Mouse (Mus musculus) cerebellum, adult 9-10 months (tissue): ENCODE data around the gene Gnl2.
A peak's percentile ranks its signal among the peaks of the same experiment; 100 is the strongest.

Experiments used
- DNase-seq: peaks from one replicate; pipeline ENCODE4 v3.0.0; 2022

The Gnl2 gene

DNA sequence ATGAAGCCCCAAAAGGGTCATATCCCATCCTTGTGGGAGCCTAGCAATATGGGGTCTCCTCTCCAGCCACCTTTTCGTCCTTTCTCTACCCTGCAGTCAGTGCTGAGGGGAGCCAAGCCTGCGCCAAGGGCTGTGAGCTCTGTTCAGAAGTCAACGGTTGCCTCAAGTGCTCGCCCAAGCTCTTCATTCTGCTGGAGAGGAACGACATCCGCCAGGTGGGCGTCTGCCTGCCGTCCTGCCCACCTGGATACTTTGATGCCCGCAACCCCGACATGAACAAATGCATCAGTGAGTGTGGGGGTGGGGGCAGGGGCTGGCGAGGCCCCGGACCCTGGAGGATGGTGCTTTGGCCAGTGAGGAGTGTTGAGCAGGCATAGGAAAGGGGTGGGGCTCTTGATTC, 11.5 kb upstream of the Gnl2 start:
- no peak for DNase-seq

- DNase-seq = no peak
These were observed 8.9 kb upstream of the Gnl2 start for GRCm38 (mm10) chr4:125007460-125007859.

GRCm38 (mm10) chr4:125008220-125008619, 8.2 kb upstream of the Gnl2 start:
- no peak for DNase-seq

GRCm38 (mm10) chr4:125008712-125009111, 7.7 kb upstream of the Gnl2 start:
- DNase-seq = no peak

GRCm38 (mm10) chr4:125017431-125017830, 1.0 kb downstream of the Gnl2 start:
- no peak for DNase-seq

DNA sequence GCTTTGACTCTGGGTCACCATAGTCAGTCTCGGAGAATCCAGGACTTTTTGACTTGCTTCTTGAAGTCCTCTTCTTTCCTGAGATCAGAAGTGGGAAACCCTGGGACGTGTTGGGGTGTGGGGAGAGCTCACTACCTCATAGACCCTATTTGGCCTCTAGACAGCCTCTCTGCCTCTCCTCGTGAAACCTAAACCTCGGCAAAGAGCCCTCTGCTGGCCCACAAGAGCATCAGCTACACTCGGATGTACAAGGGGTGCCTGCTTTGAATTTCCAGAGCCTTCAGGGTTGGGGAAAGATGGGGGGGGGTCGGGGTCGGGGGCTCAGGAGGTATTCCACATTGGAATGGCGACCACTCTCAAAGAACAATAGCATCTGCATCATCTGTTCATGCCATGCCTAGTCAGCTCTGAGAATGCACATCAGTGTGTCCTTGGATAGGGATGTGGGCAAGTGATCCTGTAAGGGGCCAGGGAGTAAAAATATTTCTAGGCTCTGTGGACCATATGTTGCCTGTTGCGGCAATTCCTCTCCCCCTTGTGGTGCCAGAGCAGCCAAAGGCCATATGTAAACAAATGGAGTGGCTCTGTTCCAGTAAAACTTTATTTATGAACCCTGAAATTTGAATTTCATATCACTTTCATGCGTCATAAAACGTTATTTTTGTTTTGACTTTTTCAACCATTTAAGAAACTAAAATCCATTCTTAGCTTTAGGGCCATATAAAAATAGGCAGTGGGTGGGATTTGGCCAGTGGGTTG, 4.6 kb downstream of the Gnl2 start:
- no peak for DNase-seq

GRCm38 (mm10) chr4:125029891-125030614, 13.7 kb downstream of the Gnl2 start:
- DNase-seq = peak; percentile 90

DNA sequence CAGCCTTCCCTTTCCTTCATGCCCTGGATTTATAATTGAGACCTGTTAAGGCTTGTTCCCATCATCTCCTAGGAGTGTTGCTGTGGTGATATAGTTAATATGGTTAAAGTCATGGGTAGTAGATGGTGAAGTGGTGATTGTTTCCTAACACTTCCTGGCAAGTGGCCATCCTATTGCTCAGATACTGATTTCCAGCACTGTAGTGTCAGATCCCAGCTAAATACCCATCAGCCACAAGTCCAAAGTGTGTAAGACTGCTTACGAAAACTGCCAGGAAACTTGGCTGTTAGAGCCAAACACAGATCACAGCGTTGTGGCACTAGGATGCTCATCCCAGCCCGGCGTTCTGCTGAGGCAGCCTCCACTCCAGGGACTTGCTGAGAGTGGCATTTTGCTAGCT, 18.0 kb downstream of the Gnl2 start:
- DNase-seq = no peak

DNA sequence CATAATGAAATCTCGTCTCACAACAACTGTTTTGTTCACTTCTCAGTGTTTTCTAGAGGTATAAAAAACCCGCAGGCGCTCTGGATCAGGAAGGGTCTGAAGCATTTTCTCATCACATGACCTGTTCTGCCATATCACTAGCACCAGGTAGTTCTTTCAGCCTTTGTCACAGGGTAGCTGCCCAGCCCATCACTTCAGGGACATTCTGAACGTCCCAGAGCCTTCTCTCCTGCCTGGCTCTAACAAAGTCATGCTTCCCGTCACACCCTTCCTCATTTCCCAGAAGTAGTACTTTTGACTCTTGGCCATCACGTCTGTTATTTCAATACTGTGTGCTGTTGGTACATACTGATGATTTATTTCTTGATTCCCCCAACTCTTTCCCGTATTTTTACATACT, 28.1 kb downstream of the Gnl2 start:
- no peak for DNase-seq

DNA sequence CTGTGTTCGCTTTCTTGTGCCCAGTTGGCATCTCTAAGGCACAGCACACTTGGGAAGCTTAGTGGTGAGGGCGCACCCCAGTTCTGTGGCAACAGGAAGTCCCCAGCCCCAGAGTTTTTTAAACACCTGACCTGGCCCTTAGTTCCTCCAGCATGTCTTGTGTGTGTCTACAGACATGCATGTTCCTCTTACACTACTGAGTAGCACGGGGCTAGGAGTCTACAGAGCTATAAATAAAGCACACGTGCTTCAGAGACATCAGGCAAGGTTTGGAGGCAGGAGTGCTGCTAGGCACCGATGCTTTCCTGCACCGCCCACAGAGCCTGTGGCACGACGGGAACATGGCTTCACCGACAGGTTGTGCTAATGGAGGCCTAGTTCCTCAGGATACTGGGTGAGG, 39.0 kb downstream of the Gnl2 start:
- no peak for DNase-seq

DNA sequence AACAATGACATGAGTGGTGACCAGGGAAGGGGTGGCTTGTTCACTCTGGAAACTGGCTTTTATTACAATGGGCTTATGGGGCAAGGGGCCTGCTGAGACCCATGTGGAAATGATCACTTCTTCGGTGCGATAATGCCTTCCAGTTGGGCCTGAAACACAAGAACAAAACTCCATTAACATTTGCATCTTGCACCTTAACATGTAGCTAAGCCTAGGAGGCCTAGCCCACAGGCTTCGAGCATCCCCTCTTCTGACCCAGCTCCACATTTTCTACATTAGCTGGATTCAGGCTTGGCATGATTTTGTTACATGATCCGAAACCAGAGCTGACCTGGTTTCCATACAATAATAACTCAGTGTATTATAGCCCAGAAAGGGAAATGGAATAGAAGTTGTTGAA, 40.1 kb downstream of the Gnl2 start:
- no peak for DNase-seq

- DNase-seq = no peak
These were observed 40.9 kb downstream of the Gnl2 start for GRCm38 (mm10) chr4:125057273-125057672.

- no peak for DNase-seq
These were observed 41.6 kb downstream of the Gnl2 start for GRCm38 (mm10) chr4:125058033-125058432.

- no peak for DNase-seq
These were observed 42.6 kb downstream of the Gnl2 start for GRCm38 (mm10) chr4:125059025-125059424.

GRCm38 (mm10) chr4:125063829-125064228, 47.4 kb downstream of the Gnl2 start:
- no peak for DNase-seq

- DNase-seq = peak; percentile 53
These were observed 49.3 kb downstream of the Gnl2 start, which contains the start of gene Dnali1 for GRCm38 (mm10) chr4:125065517-125066307. Gene Dnali1 (minus strand): TSS chr4:125065703.

DNA sequence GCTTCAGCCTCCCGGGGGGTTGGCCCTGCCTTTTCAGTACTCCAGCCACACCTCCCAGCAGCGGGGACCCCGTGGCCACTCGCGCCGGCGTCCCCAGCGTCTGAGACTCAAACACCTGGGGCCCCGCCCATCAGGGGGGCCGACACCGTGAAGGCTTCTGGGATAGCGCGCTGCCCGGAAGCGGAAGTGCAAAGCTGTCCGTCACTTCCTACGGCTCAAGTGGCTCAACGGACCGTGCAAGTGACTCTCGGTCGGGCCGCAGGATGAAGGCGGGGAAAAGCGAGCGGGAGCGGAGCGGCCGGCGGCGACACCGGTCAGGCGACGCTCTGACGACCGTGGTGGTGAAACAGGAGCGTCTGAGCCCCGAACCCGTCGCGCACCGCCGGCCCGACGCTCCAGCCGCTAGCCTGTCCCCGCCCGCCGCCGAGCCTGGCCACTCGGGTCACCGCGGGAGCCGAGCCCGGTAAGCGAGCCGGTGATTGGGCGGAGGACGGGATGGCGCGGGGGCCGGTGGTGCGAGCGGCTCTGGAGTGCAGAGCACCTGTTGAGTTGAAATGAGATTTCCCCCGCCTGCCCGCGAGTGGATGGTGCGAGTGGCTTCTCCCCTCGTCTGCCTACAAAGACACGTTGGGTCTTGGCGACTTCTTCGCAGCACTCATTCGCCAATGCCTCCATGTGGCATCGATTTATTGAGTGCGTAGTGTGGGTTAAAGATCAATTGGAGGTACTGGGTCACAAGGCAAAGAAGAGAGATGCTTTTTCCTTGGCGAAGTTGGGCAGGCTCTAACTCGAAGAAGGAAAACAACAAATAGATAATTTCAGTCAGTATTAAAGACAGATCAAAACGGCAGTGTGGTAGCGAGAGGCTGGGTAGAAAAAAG, 50.3 kb downstream of the Gnl2 start, which contains the start of gene Snip1:
Gene Snip1, plus strand, starts transcription at position 183 of the 881 bp plus-strand sequence.
- peak; percentile 93 for DNase-seq

GRCm38 (mm10) chr4:125077700-125078099, 61.3 kb downstream of the Gnl2 start:
- no peak for DNase-seq

GRCm38 (mm10) chr4:125078698-125079097, 62.3 kb downstream of the Gnl2 start:
- DNase-seq = no peak

DNA sequence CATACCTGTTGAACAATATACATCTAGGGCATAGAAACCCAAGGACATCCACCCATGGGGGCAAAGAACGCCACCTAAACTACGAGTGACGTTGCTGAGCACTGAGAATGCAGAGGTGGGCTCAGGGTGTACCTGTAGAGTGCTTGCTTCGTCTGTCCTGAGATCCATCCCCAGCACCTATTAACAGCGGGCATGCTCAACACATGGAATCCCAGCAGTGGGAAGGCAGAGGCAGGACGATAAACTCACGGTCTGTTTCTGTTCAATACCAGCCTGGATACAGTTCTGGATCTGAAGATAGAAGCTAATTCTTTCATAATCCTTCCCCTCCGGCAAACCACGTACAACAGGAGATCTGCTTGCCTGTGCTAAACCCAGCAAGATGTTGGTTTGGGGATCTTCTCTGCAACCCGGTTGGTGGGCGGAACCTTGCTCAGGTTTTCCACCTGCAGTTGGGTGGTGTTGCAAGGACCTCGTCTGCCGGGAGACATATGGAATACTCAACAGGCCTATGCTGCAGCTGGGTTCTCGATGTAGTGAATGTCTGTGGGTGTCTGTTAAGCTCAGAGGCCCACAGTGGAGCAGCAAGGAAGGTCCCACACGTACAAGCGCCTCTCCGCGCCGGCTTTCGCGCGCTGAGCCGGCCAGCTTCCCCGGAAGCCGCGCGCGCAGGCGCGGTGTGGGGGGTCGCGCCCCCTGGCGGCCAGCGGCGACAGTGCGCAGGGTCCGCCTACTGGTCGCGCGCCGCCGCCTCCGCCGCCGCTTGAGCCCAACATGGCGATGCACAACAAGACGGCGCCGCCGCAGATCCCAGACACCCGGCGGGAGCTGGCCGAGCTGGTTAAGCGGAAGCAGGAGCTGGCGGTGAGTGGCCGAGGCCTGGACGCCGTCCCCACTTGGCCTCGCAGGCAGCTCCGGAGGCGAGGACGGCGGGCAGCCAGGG, 68.3 kb downstream of the Gnl2 start, which contains the start of gene Meaf6:
Gene Meaf6, plus strand, starts transcription at position 732 of the 943 bp plus-strand sequence.
- peak; percentile 91 for DNase-seq

DNA sequence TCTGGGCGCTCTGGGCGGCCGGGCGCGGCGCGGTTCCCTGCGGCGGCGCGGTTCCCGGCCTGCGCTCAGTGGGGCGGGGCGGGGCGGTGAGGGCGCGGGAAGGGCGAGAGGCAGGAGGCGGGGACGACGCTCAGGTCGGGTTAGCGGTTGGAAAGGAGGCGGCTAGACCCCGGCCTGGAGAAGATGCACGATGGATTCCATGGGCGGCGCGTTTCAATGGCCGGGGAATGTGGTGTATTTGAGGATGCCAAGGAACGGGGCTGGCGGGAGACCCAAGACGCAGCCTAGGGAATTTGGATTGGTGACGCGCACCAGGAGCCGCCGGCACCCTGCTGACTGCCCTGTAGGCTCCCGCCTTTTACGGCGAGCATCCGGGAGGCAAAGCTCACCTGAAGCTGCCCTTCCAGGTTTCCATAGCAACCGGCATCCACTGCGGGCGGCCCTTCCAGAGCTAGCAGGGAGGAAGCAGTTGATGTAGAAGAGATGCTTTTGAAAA, 69.0 kb downstream of the Gnl2 start:
- DNase-seq = peak; percentile 75
